Mouse (Mus musculus): Measurements from ENCODE around the gene Ifit1bl1. TPM values are rescaled to one million over a fixed set of nuclear protein-coding genes. Genes with fewer than 3 reads are reported as not detected.

Gene Ifit1bl1
- polyA plus RNA-seq, 1 experiment, result 0.06 TPM

DNA sequence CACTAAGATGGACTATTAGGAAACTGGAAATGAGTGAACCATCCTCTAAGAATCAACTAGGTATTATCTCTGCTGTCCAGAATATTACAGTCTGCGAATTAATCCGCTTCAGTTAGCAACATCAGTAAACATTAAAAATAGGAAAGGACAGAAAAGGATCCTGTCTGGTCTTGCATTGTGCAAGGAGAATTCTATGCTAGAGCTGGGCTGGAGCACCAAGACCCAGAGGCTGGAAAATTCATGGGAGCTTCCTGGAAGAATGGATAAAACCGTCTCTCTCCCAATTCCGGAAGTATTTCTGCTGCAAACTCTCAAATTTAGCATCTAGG, 51.6 kb downstream of the Ifit1bl1 start:
- Histone ChIP-seq H3K36me3 (replicated peaks; ENCODE audit: low read length) (peaks cover 9% of the 10 kb centered on the region), H3K9me3 (peaks cover 7% of the 10 kb centered on the region; the same call in 1 of the 2 replicates), H3K27me3 (replicated peaks) (peaks cover 9% of the 10 kb centered on the region), H3K4me3 (replicated peaks) (peak overlapping the region; percentile 96), H3K4me1 (peaks cover 52% of the 10 kb centered on the region)
- TF ChIP-seq FLI1 (IDR thresholded peaks at IDR 0.05; ENCODE audit: low read length) (no peak), GATA1 (IDR thresholded peaks at IDR 0.05; ENCODE audit: borderline replicate concordance, low read length) (no peak)

DNA sequence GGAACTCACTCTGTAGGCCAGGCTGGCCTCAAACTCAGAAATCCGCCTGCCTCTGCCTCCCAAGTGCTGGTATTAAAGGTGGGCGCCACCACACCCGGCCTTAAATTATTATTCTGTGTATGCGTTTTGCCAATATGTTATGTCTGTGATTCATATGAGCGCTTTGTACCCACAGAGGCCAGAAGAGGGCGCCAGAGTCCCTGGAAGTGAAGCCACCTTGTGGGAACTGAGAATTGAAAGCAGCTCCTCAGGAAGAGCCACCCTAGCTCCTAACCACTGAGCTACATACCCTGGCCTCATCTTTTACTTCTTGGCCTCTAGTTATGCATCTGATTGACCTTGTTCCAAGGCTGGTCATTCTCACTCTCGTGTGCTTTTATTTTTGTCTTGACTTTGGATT, 53.8 kb downstream of the Ifit1bl1 start:
- Histone ChIP-seq H3K27me3 (replicated peaks) (peaks cover 14% of the 10 kb centered on the region), H3K4me3 (replicated peaks) (no peak overlapping the region), H3K4me1 (peaks cover 44% of the 10 kb centered on the region), H3K36me3 (replicated peaks; ENCODE audit: low read length) (no peaks in the 10 kb centered on the region), H3K9me3 (no peaks in the 10 kb centered on the region)
- TF ChIP-seq GATA1 (IDR thresholded peaks at IDR 0.05; ENCODE audit: borderline replicate concordance, low read length) (no peak), FLI1 (IDR thresholded peaks at IDR 0.05; ENCODE audit: low read length) (no peak)

DNA sequence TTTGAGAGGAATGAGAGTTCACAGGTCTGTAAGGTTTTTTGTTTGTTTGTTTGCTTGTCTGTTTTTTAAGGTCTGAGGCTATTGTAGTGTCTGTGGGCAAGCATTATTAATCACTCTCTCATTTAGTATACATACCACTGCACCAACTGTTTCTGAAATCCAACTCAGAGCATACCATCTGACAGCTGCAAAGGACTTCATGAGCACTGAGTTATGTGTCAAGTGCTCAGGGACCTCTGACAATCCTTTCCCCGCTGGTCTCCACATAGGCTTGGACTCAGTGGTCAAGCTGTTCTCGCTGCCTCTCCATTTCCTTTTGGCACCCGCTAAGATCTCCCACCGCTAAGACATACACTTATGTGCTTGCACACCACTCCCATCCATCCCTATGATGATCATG, 55.5 kb downstream of the Ifit1bl1 start:
- Histone ChIP-seq H3K27me3 (replicated peaks) (peaks cover 14% of the 10 kb centered on the region), H3K36me3 (replicated peaks; ENCODE audit: low read length) (no peaks in the 10 kb centered on the region), H3K9me3 (no peaks in the 10 kb centered on the region), H3K4me1 (peaks cover 28% of the 10 kb centered on the region), H3K4me3 (replicated peaks) (no peak overlapping the region)
- TF ChIP-seq FLI1 (IDR thresholded peaks at IDR 0.05; ENCODE audit: low read length), result no peak
- TF ChIP-seq GATA1 (IDR thresholded peaks at IDR 0.05; ENCODE audit: borderline replicate concordance, low read length), result no peak

Other genes starting within 250 kb of the Ifit1bl1 start
- not detected in 2 replicates for gene Ch25h, start 126.8 kb downstream of the Ifit1bl1 start, polyA plus RNA-seq (2012; ENCODE audit: insufficient read depth, low replicate concordance)
- gene Lipa, start 74.5 kb downstream of the Ifit1bl1 start, polyA plus RNA-seq (2012; ENCODE audit: insufficient read depth, low replicate concordance), result 1.4 TPM in 1 of 2 replicates, not detected in the other
- gene Ifit2, start 51.3 kb downstream of the Ifit1bl1 start, polyA plus RNA-seq (2012; ENCODE audit: insufficient read depth, low replicate concordance), result 0.25 TPM in 1 of 2 replicates, not detected in the other
- gene Ifit3, start 18.4 kb downstream of the Ifit1bl1 start, polyA plus RNA-seq (2012; ENCODE audit: insufficient read depth, low replicate concordance), result 1.9 TPM in 1 of 2 replicates, not detected in the other
- gene Ifit3b, start 6.0 kb upstream of the Ifit1bl1 start, polyA plus RNA-seq (2012; ENCODE audit: insufficient read depth, low replicate concordance), result 1.2 TPM in 1 of 2 replicates, not detected in the other
- 0.30 TPM in 1 of 2 replicates, not detected in the other for gene Ifit1bl2, start 38.8 kb upstream of the Ifit1bl1 start, polyA plus RNA-seq (2012; ENCODE audit: insufficient read depth, low replicate concordance)
- gene Ifit1, start 38.9 kb upstream of the Ifit1bl1 start, polyA plus RNA-seq (2012; ENCODE audit: insufficient read depth, low replicate concordance), result 1.2 TPM in 1 of 2 replicates, not detected in the other
- gene Slc16a12, start 145.3 kb upstream of the Ifit1bl1 start, polyA plus RNA-seq (2012; ENCODE audit: insufficient read depth, low replicate concordance), result not detected in 2 replicates

Data from megakaryocyte, embryonic 14.5 days (primary cell).